Mouse (Mus musculus) CH12.LX (cell line): ENCODE measurements at regions not wholly inside any gene's neighbourhood (a gene's known extent, or its start where the extent isn't known, plus 50 kb on each side); places are given as distances from the start of the nearest gene placed in this dataset.

ENCODE experiments used
- CTCF ChIP-seq, 2 experiments: IDR thresholded peaks in 1 of 2; conservative IDR thresholded peaks in 1 of 2; 2 replicates each; pipeline ENCODE4 v1.5.1; 2011 to 2012; ENCODE audit warnings: low read depth in 2 of 2, low read length in 2 of 2, improper control_type of control experiment in 1 of 2, inconsistent platforms in 1 of 2, mild to moderate bottlenecking in 1 of 2, moderate library complexity in 1 of 2
- E2F4 ChIP-seq: IDR thresholded peaks from 2 replicates; pipeline ENCODE4 v1.6.1; 2011; ENCODE audit warnings: low read depth, low read length, improper control_type of control experiment; ENCODE audit not compliant: insufficient replicate concordance
- HCFC1 ChIP-seq: IDR thresholded peaks from 2 replicates; pipeline ENCODE4 v1.6.1; 2012; ENCODE audit warnings: low read depth, mild to moderate bottlenecking, inconsistent platforms, low read length, improper control_type of control experiment
- JUND ChIP-seq: conservative IDR thresholded peaks from 2 replicates; pipeline ENCODE4 v1.6.1; 2011; ENCODE audit warnings: low read depth, low read length, improper control_type of control experiment
- POLR2A ChIP-seq: IDR thresholded peaks from 2 replicates; pipeline ENCODE4 v1.6.1; 2011; ENCODE audit warnings: low read depth, mild to moderate bottlenecking, improper control_type of control experiment, low read length
- POLR2AphosphoS2 ChIP-seq: IDR thresholded peaks from 2 replicates; pipeline ENCODE4 v1.6.1; 2011; ENCODE audit warnings: low read depth, low read length, improper control_type of control experiment
- RAD21 ChIP-seq: IDR thresholded peaks from 2 replicates; pipeline ENCODE4 v1.6.1; 2011; ENCODE audit warnings: low read depth, mild to moderate bottlenecking, low read length, improper control_type of control experiment, moderate library complexity
- USF1 ChIP-seq: IDR thresholded peaks from 2 replicates; pipeline ENCODE4 v1.6.1; 2014; ENCODE audit warnings: low read depth, mild to moderate bottlenecking, inconsistent platforms, low read length, improper control_type of control experiment

GRCm38 (mm10) chr16:51940574-51940973 is 90.5 kb upstream of the Cblb start:
- no peak for TF ChIP-seq CTCF (conservative IDR thresholded peaks at IDR 0.05 in 1 of 2, IDR thresholded peaks at IDR 0.05 in 1 of 2; ENCODE audit: low read depth in 2 of 2, low read length in 2 of 2)
- no peak for TF ChIP-seq POLR2A
- TF ChIP-seq POLR2AphosphoS2, result no peak
- TF ChIP-seq USF1, result no peak
- no peak for TF ChIP-seq HCFC1
- TF ChIP-seq RAD21, result no peak
- no peak for TF ChIP-seq E2F4
- no peak for TF ChIP-seq JUND
